Mouse (Mus musculus) A20 (cell line): ENCODE measurements around the gene Tmem8b.

Experiments
- DNase-seq: peaks from one replicate; pipeline ENCODE4 v3.0.0-alpha.2; 2011; ENCODE audit warnings: low read depth, low spot score

The Tmem8b gene

DNA sequence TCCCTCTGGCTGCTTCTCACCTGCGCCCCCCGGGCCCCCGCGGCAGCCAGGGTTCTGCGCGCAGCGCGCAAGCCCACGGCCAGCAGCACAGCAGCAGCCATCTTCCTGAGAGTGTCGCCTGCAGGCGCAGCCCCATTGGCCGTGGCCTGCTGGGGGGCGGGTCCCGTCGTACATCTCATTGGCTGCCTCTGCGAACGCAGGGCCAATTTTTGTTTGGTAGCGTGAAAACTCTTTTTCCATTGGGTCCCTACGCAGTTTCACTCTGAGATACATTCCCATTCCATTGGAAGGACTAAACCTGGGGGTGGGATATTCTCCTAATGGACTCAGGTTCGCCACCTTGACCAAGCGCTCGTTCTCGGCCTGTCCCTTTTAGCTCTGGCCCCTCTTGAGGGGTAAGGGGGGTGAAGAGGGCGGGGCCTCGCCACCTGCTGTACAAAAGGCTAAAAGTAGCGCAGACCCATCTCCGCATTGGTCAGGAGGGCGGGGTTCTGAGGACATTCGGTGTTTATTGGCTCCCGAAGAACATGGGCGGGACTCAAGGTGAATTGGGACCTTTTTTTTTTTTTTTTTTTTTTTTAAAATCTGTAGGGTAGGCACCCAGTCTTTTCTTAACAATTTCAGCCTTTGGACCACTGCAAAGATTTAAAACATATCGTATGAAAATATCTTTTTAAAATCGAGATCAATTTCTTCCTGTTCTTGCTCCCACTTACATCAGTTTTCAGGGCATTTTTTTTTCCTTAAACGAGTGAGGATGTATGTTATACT lies 12.2 kb upstream of the Tmem8b start, which contains the start of gene Hint2:
Hint2 (minus strand) TSS at position 128 of the 771 bp plus-strand sequence.
- DNase-seq, result peak; percentile 99

DNA sequence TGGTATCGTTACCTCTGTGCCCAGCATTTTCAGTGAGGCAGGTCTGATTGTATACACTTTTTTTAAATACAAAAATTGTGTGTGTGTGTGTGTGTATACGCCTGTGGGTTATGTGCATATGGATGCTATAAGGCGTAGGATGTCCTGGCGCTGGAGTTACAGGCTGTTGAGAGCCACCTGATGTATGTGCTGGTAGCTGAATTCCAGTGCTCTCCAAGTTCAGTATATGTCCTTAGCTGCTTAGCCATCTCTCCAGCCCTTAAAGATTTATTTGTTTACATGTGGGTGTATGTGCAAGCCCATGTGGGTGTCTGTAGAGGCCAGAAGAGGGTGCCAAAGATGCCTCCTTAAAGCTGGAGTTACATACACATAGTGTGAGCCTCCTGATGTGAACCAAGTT lies 11.6 kb upstream of the Tmem8b start:
- peak; percentile 74 for DNase-seq

DNA sequence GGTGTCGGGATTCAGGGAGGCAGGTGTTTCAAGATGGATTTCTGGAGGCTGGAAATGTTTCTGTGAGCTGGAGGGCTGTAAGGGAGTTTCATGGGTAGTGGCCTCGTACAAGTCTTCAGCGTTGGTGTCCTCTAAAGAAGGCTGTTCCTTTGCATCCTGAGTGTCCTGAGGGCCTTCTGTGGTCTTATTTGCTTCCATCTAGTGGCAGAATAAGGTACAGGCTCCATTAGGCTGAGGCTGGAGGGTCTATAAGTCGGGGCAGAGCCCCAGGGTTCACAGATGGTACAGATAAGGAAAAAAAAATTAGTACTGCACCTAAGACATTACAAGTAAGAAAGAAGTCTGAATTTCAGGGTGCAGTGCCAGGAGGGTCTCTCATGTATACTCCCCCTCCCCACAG lies 2.4 kb upstream of the Tmem8b start:
- DNase-seq, result peak; percentile 35

DNA sequence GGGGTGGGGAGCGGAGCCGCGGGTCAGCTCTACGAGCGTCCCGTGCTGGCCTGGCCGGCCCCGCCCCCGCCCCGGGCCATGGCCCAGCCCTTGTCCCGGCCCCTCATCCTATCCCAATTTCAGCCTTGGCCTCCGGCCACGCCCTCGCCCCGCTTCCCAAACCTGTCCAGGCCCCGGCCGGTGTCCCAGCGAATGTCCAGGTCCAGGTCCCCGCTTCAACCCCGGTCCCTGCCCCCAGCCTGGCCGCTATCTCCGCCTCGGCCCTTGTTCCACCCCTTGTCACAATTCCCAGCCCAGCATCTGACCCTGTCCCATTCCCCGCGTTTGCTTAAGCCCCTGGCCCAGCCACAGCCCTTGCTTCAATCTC lies 640 bp downstream of the Tmem8b start:
- no peak for DNase-seq

DNA sequence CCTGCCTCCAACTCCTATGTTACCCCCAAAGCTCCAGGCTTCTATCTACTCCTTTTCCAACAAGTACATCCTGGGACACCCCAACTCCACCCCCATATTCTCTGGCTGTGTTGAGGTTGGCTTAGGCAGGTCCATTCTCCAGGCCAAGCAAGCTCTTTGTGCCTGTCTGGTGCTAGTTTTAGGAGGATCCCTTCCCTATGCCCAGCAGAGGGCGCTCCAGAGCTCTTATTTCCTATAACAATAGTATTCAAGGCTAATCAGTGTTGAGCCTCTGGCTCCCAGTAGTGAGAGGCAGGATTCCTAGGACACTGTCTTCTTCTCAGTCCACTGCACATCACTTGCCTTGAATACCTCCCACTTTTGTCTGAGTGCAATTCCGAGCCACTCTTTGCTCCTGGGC lies 3.3 kb downstream of the Tmem8b start:
- peak; percentile 78 for DNase-seq

DNA sequence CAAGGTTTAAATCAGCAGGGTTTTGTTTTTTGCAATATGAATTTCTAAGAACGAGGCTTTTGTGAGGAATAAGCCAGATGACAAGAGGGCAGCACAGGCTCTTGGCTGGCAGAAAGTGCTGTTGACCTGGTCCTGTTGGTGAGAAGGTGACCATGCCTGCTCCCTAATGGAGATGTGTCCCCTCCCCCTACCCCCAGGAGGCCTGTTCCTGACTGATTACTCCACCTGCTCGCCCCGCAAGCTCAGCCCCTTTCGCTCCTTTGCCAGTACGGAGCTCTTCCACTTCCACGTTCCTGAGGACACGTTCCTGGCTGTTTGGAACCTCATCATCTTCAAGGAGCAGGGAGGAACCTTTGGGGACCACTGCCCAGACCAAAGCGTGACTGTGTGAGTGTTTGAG lies 4.9 kb downstream of the Tmem8b start:
- no peak for DNase-seq

DNA sequence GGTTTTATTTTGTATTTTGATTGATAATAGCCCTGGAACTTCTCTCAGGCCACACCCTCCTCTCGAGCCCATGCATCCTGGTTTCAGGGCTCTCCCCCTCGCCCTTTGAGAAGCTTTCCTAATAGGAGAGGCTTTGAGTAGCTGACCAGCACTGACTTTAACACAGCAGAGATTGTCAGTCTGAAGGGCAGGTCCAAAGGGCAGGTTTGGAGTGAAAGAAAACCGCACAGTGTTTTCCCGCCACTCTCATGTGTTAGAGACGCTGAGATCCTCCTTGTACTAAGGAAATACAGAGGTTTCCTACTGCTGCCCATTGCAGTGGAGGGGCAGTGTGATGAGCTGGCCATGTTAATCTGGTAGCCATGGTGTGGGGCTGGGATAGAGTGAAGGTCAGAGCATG lies 6.2 kb downstream of the Tmem8b start:
- no peak for DNase-seq

DNA sequence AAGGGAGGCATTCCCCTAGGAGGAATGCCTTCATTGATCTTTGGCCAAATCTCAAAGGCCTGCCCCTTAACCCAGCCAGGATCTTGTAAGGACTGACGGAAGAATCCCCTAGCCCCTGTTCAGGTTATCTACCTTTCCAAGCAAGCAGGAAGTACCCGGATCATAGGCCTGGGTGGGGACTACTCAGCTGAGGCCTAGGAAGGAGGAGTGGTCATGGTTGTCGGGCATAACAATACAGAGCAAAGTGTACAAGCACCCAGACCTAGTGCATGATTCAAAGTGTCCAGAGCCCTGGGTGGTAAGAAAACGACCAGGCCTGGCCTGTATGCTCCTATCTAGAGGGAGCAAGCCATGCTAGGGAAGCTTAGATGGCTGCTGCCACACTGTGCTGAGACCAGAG lies 6.8 kb downstream of the Tmem8b start:
- DNase-seq, result no peak

DNA sequence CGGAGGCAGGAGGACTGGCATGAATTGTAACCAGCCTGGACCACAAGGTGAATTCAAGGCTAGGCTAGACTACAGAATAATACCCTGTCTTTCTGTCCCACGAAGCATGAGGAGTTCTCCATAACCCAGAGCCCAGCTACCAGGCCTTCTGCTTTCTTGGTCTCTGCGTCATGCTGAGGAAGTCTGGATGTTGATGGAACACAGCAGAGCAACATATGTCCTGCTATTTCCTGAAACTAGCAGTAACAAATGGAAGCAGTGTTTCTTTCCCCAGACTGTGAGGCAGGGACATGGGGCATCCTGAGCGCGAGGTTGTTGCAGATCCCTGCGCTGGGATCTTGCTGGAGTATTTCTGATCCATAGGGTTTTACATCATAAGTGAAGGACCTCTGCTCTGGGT lies 9.8 kb downstream of the Tmem8b start:
- DNase-seq, result no peak

DNA sequence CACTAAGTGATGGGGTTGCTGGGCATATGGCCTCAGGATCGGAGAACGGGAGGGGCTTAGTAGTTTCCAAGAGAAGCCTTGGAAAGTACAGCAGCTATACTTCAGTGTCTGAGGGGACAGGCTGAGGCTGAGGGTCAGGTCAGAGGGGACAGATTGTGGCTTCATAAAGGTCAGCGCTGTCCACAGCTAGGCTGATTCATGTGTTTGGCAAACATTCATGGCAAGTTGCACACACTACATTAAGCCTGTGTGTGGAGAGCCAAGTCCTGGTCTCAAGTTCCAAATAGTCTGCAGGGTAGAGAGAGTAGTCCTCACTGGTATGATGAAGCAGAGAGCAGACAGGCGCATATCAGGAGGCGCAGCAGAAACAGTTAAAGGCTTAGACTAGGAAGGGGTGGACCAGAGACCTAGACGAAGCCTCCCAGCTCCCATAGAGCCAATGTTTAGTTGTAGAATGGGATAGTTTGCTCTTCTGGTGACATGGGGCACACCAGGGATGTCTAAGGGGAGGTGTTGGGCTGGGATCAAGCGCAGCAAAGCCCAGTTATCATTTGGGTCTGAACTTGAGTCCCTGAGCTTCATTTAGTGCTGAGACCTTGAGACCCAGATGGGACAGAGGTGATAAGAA lies 10.8 kb downstream of the Tmem8b start:
- DNase-seq, result no peak

DNA sequence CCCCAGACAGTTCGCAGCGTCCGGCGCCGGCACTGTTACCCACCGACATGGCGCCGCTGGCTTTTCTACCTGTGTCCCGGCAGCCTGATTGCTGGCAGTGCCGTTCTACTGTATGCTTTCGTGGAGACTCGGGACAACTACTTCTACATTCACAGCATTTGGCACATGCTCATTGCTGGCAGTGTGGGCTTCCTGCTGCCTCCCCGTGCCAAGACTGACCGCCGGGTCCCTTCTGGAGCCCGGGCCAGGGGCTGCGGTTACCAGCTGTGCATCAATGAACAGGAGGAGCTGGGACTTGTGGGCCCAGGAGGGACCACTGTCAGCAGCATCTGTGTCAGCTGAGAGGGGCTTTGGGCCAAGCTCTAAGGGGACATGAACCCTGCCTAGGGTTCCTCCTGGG lies 21.2 kb downstream of the Tmem8b start:
- no peak for DNase-seq

DNA sequence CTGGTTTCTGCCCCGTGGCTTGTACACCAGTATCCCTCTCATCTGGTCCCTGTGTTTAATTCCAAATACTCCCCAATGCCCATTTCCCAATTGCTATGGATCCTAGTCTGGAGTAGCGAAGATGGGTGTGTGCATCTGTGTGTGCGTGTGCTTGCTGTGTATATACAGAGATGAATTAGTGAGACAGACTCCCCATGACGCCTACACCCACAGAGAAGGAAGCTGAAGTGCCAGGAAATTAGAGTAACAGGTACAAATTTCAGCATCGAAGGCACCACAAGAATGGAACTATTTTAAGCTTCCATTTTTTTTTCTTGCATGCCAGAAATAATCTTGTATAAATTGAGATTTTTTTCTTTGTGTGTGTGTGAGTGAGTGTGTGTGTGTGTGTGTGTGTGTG lies 22.3 kb downstream of the Tmem8b start:
- no peak for DNase-seq

DNA sequence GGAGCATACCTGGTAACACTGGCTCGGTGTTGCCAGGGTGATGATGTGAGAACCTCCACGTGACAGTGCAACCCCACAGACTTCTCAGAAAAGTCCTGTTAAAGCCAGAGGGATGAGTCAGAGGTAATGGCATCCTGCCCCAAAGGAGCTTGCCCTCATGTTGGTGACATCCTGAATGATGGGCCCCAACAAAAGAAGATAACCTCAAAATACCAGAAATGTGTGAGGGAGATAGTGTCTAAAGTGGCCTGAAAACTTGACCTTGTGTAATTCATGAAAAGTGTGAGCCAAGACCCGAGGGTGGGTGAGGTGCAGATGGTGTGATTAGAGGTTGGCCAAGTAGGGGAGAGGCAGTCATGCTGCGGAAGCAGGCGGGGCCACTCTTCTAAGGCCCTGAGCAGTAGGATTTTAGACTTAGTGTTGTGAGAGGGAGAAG lies 25.1 kb downstream of the Tmem8b start:
- no peak for DNase-seq

DNA sequence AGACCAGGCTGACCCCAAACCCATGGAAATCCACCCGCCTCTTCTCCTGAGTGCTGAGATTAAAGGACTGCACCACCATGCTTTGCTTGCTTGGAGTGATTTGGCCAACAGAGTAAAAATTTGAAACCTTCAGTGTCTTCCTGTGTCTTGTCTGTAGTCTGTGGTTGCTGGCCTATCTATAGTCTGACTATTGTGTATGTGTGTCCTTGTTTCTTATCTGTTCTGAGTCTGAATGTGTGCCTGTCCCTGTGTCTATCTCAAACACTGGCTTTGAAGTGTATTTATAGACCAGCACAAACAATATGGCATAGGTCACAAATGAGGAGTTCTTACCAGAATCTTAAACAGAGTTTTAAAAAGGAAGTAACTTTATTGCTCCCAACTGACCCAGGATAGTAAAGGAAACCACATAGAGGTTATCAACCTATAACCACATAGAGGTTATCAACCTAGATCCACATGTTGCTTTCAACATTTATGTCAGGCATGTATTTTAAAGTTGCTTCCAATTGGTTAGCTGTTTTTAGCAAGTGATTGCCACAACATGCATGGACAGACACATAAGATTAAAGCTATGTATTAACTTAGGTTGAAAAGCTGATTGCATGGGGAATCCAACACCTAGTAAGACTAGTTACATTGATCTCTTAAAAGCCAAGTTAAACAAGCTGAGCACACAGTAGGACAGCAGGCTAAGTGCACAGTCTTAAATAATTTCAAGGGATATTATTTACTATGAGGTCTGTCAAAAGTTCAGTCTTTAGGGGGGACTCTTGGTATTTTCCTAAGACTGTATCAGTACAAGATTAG lies 25.9 kb downstream of the Tmem8b start:
- DNase-seq, result no peak

DNA sequence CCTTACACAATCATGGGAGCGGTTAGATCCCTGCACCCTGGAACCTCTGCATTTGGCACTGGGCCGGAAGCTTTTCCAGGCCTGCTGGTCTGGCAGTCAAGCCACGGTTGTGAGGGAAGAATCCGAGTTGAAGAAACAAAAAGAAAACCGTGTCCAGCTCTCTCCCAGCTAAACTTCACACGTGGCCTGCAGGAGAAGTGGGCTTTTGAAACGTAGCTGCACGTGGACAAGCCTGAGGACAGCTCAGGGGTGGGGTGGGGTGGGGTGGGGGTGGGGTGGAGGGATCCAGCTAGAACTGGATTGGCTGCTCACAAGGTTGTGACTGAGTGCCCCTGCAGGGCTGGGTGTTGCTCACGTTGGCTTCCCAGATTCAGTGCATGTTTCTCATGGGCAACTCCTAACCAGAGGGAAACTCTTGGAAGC lies 26.5 kb downstream of the Tmem8b start:
- no peak for DNase-seq

DNA sequence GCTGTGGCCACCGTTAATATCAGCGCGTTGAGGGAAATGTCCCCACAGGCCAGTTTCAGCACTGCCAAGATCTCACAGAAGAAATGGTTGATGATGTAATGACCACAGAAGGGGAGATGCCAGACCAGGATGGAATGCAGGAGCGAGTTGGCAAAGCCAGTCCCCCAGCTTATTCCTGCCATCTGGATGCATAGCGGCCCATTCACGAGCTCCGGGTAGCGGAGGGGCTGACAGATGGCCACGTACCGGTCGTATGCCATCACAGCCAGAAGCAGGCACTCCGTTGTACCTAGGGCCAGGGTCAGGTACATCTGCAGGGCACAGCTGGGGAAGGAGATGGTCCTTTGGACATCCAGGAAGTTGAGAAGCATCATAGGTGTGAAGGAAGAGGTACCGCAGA lies 27.8 kb downstream of the Tmem8b start:
- DNase-seq, result no peak

DNA sequence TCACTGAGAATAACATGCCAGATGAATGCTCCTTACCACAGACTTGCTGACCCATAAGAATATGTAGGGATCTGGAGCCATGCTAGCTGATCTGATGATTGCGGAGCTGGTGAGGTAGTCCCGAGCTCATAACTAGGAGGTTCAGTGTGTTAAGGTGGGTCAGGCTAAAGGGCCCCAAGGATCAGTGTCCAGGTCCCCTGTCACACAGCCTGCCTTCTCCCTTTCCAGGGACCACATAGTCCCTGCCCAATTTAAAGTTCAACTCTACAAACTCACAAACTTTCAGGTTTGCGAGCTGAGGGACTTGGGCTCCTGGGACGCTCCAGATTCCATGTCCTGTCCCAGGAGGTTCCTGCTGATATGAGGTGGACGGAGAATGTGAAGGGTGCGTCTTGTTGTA lies 31.9 kb downstream of the Tmem8b start, which contains the start of gene Olfr70:
Olfr70 (minus strand) TSS at position 101 of the 400 bp plus-strand sequence.
- no peak for DNase-seq

DNA sequence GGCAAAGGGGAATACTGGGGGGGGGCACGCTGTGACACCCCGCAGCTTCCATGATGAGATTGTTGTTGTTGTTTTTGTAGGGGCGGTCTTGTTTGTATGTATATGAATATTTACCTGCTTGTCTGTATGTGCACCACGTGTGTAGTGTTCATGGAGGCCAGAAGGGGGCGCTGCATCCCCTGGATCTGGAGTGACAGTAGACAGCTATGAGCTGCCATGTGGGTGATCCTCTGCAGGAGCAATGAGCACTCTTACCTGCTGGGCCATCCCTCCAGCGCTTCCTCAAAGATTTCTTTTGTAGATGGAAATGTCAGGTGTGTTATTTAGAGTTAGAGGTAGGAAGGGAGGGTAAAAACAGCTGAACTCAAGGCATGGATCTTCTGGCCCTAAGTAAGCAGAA lies 34.7 kb downstream of the Tmem8b start:
- DNase-seq, result peak; percentile 30

DNA sequence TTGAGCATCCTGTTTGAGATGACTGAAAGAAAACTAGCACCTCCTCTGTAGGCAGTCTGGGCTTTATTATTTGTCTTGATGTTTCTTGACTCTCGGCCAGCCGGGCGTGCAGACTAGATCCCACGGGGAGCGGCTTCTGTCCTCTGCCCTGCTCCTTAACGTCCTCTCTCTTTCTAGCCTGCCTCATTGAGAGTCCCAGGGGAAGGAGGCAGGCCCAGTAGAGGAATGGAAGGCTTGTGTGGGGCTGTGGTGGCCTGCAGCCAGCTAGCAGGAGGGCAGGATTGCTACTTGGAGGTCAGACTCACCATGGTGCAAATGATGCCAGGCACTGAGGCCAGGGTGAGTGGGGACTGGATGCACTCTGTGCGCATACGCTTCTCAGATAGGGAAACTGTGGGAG lies 35.1 kb downstream of the Tmem8b start:
- no peak for DNase-seq

DNA sequence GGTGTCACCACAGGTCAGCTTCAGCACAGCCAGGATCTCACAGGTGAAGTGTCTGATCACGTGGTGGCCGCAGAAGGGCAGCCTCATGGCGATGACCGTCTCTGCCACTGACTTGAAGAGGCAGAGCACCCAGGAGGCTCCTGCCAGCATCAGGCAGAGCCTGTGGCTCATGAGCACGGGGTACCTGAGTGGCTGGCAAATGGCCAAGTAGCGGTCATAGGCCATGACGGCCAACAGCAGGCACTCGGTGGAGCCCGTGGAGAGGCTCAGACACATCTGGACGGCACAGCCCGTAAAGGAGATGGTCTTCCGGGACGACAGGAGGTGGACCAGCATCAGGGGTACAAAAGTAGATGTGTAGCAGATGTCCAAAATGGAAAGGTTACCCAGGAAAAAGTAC lies 37.2 kb downstream of the Tmem8b start:
- DNase-seq, result no peak

DNA sequence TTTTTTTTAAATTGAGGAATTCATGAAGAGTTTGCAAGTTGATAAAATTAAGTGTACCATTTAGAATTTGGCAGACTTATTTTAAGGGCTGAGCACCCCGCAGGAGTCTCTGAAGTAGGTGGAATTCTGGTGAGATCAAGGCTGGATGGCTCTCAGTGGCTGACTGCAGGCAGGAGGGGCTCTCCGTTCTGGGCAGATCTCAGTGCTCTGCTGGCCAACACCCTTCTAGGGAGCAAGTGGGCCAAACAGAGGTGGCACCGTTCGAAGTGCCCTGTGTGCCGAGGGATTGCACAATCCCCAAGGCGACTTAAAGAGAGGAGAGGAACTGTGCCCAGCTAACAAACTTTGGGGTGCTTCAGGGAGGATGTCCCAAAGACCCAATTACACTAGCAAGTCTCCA lies 41.1 kb downstream of the Tmem8b start, which contains the start of gene Olfr71:
Olfr71 (minus strand) TSS at position 387 of the 400 bp plus-strand sequence.
- DNase-seq, result no peak

DNA sequence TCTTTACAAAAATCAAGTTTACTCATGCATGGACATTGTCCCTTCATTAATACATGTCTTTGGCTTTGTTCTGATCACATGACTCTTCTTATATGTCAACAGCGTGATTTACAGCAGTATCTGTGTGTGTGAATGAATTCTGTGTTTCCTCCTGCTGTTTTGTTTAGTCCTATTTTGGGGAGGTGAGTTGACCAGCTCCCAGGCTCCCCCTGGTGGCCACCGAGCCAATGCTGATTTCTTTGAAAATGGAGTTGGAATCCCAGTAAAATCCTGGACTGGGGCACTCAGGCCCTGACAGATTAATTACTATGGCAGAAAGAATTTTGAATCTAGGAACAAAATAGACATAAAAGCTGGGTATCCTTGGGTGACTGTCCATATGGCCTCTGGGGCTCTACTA lies 43.0 kb downstream of the Tmem8b start:
- peak; percentile 60 for DNase-seq
